9 mouse cellular contexts compared by ENCODE assay signal in genomic region chr1:74773136-74773535, GRCm38 (mm10). TPM values are rescaled to one million over a fixed set of nuclear protein-coding genes. Genes with fewer than 3 reads are reported as not detected.
A peak's percentile ranks its signal among the peaks of the same experiment; 100 is the strongest.
DNase-seq lines count a peak whose midpoint lies in the region; ATAC-seq and TF ChIP-seq lines count a peak whose summit lies in the region.
"Had no signal": no experiment of that assay in that cellular context is flagged by ENCODE, and none has a peak within 500 bp of the region (broad histone marks: within the 10 kb centered on the region; RNA-seq: fewer than 3 reads in every experiment).

No protein-coding gene starts in this region.

- WGBS in heart, embryonic 15.5 days = 1% methylated on average over 15 of the region's 15 CpGs
- WGBS in kidney, postnatal 0 days = under 1% methylated on average over 15 of the region's 15 CpGs

- H3K4me2 ChIP-seq in heart, embryonic 15.5 days = peak overlapping the region; percentile 95
- H3K4me2 ChIP-seq in kidney, postnatal 0 days (ENCODE audit: low read length) = peak overlapping the region; percentile 89

- no peak overlapping the region; the same call in 1 of the 2 replicates for H3K9ac ChIP-seq in heart, embryonic 15.5 days
- no peak overlapping the region for H3K9ac ChIP-seq in kidney, postnatal 0 days (ENCODE audit: low read depth, low read length)

- peak; percentile 83 for ATAC-seq in heart, embryonic 15.5 days (replicated peaks; ENCODE audit: insufficient number of reproducible peaks, insufficient read depth, low FRiP score, low read depth)
- peak; percentile 82 for ATAC-seq in kidney, postnatal 0 days (replicated peaks; ENCODE audit: low FRiP score, low read depth)

- peak; percentile 87 for DNase-seq in adrenal gland, adult 8-10 months
- DNase-seq in fat pad, adult 2 months (ENCODE audit: extremely low read depth, low read depth, low spot score) = peak; percentile 81
- DNase-seq in kidney, postnatal 0 days (ENCODE audit: low spot score) = peak; percentile 97
- DNase-seq in lung, postnatal 10 days = peak; percentile 90
- peak; percentile 59 for DNase-seq in retina, adult 2 months (ENCODE audit: low read depth, low spot score)
- peak; percentile 84 for DNase-seq in yolk sac, embryonic 10.5 days (ENCODE audit: low spot score)

- peak overlapping the region; percentile 73; the same call in 1 of the 2 replicates for H3K4me3 ChIP-seq in E14TG2a.4 (replicated peaks; ENCODE audit: low read length)
- H3K4me3 ChIP-seq in heart, embryonic 15.5 days = peak overlapping the region; percentile 55
- peak overlapping the region; percentile 44; the same call in 1 of the 2 replicates for H3K4me3 ChIP-seq in kidney, postnatal 0 days (replicated peaks; ENCODE audit: low read depth, low read length)

- H3K27ac ChIP-seq in heart, embryonic 15.5 days = no peak overlapping the region
- no peak overlapping the region for H3K27ac ChIP-seq in kidney, postnatal 0 days

- no peaks in the 10 kb centered on the region for H3K9me3 ChIP-seq in E14TG2a.4 (ENCODE audit: low read length)
- no peaks in the 10 kb centered on the region for H3K9me3 ChIP-seq in heart, embryonic 15.5 days (replicated peaks)
- no peaks in the 10 kb centered on the region for H3K9me3 ChIP-seq in kidney, postnatal 0 days (replicated peaks; ENCODE audit: low read length)

- no peak for TF ChIP-seq CTCF in E14TG2a.4 (conservative IDR thresholded peaks at IDR 0.05; ENCODE audit: low read length)
- TF ChIP-seq CTCF in kidney, postnatal 0 days (IDR thresholded peaks at IDR 0.05; ENCODE audit: low read depth) = no peak

- no peaks in the 10 kb centered on the region for H3K36me3 ChIP-seq in E14TG2a.4 (ENCODE audit: insufficient read depth, low read length)
- H3K36me3 ChIP-seq in heart, embryonic 15.5 days = no peaks in the 10 kb centered on the region
- no peaks in the 10 kb centered on the region for H3K36me3 ChIP-seq in kidney, postnatal 0 days (ENCODE audit: insufficient read depth, low read length)

- peaks cover 79% of the 10 kb centered on the region for H3K4me1 ChIP-seq in E14TG2a.4 (replicated peaks; ENCODE audit: low read depth, low read length)
- peaks cover 34% of the 10 kb centered on the region for H3K4me1 ChIP-seq in heart, embryonic 15.5 days (replicated peaks)
- peaks cover 19% of the 10 kb centered on the region for H3K4me1 ChIP-seq in kidney, postnatal 0 days (replicated peaks; ENCODE audit: insufficient read depth, low read length)

- H3K27me3 ChIP-seq in E14TG2a.4 (ENCODE audit: insufficient read depth, low read length) = peaks cover 90% of the 10 kb centered on the region
- peaks cover 93% of the 10 kb centered on the region for H3K27me3 ChIP-seq in heart, embryonic 15.5 days
- H3K27me3 ChIP-seq in kidney, postnatal 0 days (ENCODE audit: insufficient read depth, low read length) = peaks cover 40% of the 10 kb centered on the region

RNA-seq across cellular contexts. Expression of gene Wnt6, which starts 1.4 kb away (rescaled TPM):
- 1 to 10 TPM; 3.9 to 6.6 (median 5.7) TPM for total RNA-seq in adrenal gland, adult 8-10 months (2022)
- 0.13 and 0.57 TPM in 2 replicates for polyA plus RNA-seq in heart, embryonic 15.5 days (2015; fragmentation: Nextera tagmentation; extraction: Ambion mirVana)
- polyA plus RNA-seq in kidney, postnatal 0 days (2015; fragmentation: Nextera tagmentation; extraction: Ambion mirVana) = 1.9 and 2.2 TPM in 2 replicates

RNA-seq across cellular contexts. Expression of gene Wnt10a, which starts 18.2 kb away (rescaled TPM):
- 1 to 10 TPM in 1 of 4 experiments, under 1 TPM in 3; 0.58 to 1.0 (median 0.84) TPM for total RNA-seq in adrenal gland, adult 8-10 months (2022)
- 0.16 TPM in 1 of 2 replicates, not detected in the other for polyA plus RNA-seq in heart, embryonic 15.5 days (2015; fragmentation: Nextera tagmentation; extraction: Ambion mirVana)
- 0.91 and 1.0 TPM in 2 replicates for polyA plus RNA-seq in kidney, postnatal 0 days (2015; fragmentation: Nextera tagmentation; extraction: Ambion mirVana)

RNA-seq across cellular contexts. Expression of gene Prkag3, which starts 24.1 kb away (rescaled TPM):
- 1 to 10 TPM in 1 of 4 experiments, under 1 TPM in 1, not detected in 2; 0.55 to 1.3 TPM for total RNA-seq in adrenal gland, adult 8-10 months (2022)
- 3.8 and 4.6 TPM in 2 replicates for polyA plus RNA-seq in heart, embryonic 15.5 days (2015; fragmentation: Nextera tagmentation; extraction: Ambion mirVana)
- polyA plus RNA-seq in kidney, postnatal 0 days (2015; fragmentation: Nextera tagmentation; extraction: Ambion mirVana) = 0.07 and 0.27 TPM in 2 replicates
- total RNA-seq: layer of hippocampus, postnatal 10 days had no signal

RNA-seq across cellular contexts. Expression of gene Cyp27a1, which starts 59.8 kb away (rescaled TPM):
- 10 to 100 TPM; 12.2 to 28.3 (median 14.8) TPM for total RNA-seq in adrenal gland, adult 8-10 months (2022)
- 10.7 and 12.1 TPM in 2 replicates for polyA plus RNA-seq in heart, embryonic 15.5 days (2015; fragmentation: Nextera tagmentation; extraction: Ambion mirVana)
- 10.3 and 10.8 TPM in 2 replicates for polyA plus RNA-seq in kidney, postnatal 0 days (2015; fragmentation: Nextera tagmentation; extraction: Ambion mirVana)
